Mouse (Mus musculus) mouse embryonic stem cell (cell line): ENCODE measurements around the gene Hprt.
"Not testable (repeated sequence)": the region's sequence is repeated elsewhere in the genome, so short reads cannot be mapped to it uniquely, and the experiment has no call there.

ENCODE experiments used
- in situ Hi-C, 2 experiments: fragments of 300-500 bp; cut with MboI; formaldehyde crosslinking; loops; 1 replicate in 1 of 2; 3 replicates in 1 of 2; pipeline ENCODE4 v1.14.3; 2019 to 2020; ENCODE audit warnings: low sequenced_read_pairs in 2 of 2, low pct_unique_long_range_greater_than_20kb in 1 of 2, mixed read lengths in 1 of 2; ENCODE audit not compliant: unreplicated experiment in 1 of 2

Gene Hprt

GRCm38 (mm10) chrX:52987905-52988783 lies at the start of gene Hprt:
TSS of gene Hprt (plus strand) at chrX:52988137.
- in situ Hi-C loops: no loop called here

GRCm38 (mm10) chrX:52945509-52945908 lies 42.4 kb upstream of the Hprt start:
- in situ Hi-C loops: loop anchor here in 1 of 2 experiments (25.0 kb wide), 1 partner anchor 133 kb away; no protein-coding TSS in a partner anchor

- in situ Hi-C loops: loop anchor here in 1 of 2 experiments (25.0 kb wide), 1 partner anchor 137 kb away; no protein-coding TSS in a partner anchor
These were observed 38.2 kb upstream of the Hprt start for GRCm38 (mm10) chrX:52949713-52950112.

GRCm38 (mm10) chrX:52956942-52957341 lies 31.0 kb upstream of the Hprt start:
- in situ Hi-C loops: no loop called here

GRCm38 (mm10) chrX:52961559-52962110 lies 26.3 kb upstream of the Hprt start:
- in situ Hi-C loops: no loop called here

GRCm38 (mm10) chrX:52965149-52965548 lies 22.8 kb upstream of the Hprt start:
- in situ Hi-C loops: no loop called here

GRCm38 (mm10) chrX:52971211-52972006 lies 16.5 kb upstream of the Hprt start:
- in situ Hi-C loops: no loop called here

- in situ Hi-C loops: no loop called here
These were observed 15.8 kb upstream of the Hprt start for GRCm38 (mm10) chrX:52972129-52972528.

GRCm38 (mm10) chrX:52972680-52973079 lies 15.3 kb upstream of the Hprt start:
- in situ Hi-C loops: no loop called here

- in situ Hi-C loops: no loop called here
These were observed 9.4 kb upstream of the Hprt start for GRCm38 (mm10) chrX:52978576-52978975.

GRCm38 (mm10) chrX:52981378-52981777 lies 6.6 kb upstream of the Hprt start:
- in situ Hi-C loops: no loop called here

GRCm38 (mm10) chrX:52994726-52995125 lies 6.8 kb downstream of the Hprt start:
- in situ Hi-C loops: not testable (repeated sequence)

GRCm38 (mm10) chrX:53004887-53005286 lies 16.9 kb downstream of the Hprt start:
- in situ Hi-C loops: loop anchor here in 1 of 2 experiments (25.0 kb wide), 1 partner anchor 232 kb away; the partner anchor contains the start of gene Plac1

GRCm38 (mm10) chrX:53006062-53006461 lies 18.1 kb downstream of the Hprt start:
- in situ Hi-C loops: loop anchor here in 1 of 2 experiments (25.0 kb wide), 1 partner anchor 231 kb away; the partner anchor contains the start of gene Plac1

GRCm38 (mm10) chrX:53015549-53015948 lies 27.6 kb downstream of the Hprt start:
- in situ Hi-C loops: loop anchor here in 1 of 2 experiments (25.0 kb wide), 1 partner anchor 222 kb away; the partner anchor contains the start of gene Plac1

GRCm38 (mm10) chrX:53023021-53023420 lies 35.1 kb downstream of the Hprt start:
- in situ Hi-C loops: loop anchor here in 1 of 2 experiments (25.0 kb wide), 1 partner anchor 214 kb away; the partner anchor contains the start of gene Plac1

GRCm38 (mm10) chrX:53024268-53024667 lies 36.3 kb downstream of the Hprt start:
- in situ Hi-C loops: loop anchor here in 1 of 2 experiments (25.0 kb wide), 1 partner anchor 213 kb away; the partner anchor contains the start of gene Plac1

GRCm38 (mm10) chrX:53025471-53026223 lies 37.7 kb downstream of the Hprt start:
- in situ Hi-C loops: loop anchor here in 1 of 2 experiments (25.0 kb wide), 1 partner anchor 212 kb away; the partner anchor contains the start of gene Plac1
